Mouse (Mus musculus): ENCODE measurements around the gene Macrod2.

Macrod2 gene

DNA sequence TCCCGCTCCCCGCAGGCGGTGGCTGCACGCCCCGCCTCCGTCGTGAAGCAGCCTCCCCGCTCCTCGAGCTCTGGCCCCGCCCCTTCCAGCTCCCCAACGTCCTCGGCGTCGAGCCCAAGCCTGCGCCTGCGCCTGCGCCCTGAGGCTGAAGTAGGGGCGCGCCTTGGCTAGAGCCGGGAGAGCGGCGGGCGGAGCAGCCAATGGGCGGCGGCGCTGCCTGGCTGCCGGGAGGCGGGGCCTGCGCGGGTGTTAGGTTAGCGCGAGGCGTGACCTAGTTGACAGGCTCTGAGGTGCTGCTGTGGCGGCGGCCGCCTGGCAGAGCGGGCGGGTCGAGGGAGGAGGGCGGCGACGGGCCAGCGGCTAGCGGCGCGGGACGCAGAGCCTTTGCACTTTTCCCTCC, at the start of gene Macrod2:
Gene Macrod2 (plus strand): TSS at position 131 of the 400 bp plus-strand sequence.
- DNase-seq (ENCODE audit: extremely low read depth, low read depth, low spot score), result peak; percentile 26

DNA sequence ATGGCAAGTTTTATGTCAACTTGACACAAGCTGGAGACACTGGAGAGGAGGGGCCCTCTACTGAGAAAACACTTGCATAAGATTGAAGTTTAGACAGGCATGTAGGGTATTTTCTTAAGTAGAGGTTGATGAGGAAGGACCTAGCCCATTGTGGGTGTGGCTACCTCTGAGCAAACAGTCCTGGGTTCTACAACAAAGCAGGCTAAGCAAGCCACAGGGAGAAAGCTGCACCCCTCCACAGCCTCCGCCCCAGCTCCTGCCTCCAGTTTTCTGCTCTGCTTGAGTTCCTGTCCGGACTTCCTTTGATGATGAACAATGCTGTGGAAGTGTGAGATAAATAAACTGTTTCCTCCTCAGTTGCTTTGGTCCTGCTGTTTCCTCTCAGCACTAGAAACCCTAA, 35.2 kb upstream of the Macrod2 start:
- no peak for DNase-seq (ENCODE audit: extremely low read depth, low read depth, low spot score)

DNA sequence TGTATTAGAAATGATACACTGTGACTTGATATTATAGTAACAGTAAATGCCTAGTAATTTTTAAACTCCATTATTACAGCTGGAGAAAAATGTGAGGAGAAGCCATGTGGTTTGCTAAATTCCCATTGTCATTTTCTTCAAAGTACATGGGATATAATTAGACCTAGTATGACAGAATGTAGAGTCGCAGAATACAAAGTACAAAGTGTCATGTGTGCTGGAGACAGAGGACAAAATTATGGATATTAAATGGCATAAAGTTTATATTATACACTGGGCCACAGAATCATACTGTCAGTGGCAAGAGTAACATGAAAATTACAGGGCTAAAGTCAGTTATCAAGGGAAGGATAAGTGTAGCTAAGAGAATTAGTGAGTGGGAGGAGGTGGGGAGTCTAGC, 30.3 kb upstream of the Macrod2 start:
- no peak for DNase-seq (ENCODE audit: extremely low read depth, low read depth, low spot score)

DNA sequence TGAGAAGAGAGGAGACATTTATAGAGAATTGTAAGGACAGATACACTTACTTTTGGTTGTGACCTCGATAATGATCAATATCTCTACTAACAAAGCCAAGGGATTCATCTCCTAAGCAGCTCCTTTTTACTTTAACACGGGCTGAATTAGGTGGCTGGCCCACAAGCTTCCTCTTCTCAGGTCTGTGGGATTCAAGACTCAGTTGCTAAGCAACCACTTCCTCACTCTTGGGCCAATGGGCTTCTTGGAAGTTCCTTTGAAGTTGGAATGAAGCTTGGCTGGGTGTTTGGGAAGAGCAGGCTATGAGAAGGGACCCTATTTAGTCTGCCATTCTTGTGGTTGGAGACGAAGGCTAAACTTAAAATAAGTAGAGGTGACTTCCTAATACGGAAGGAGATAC, 5.6 kb upstream of the Macrod2 start, which contains the start of gene Sel1l2:
Gene Sel1l2 (minus strand): TSS at position 182 of the 400 bp plus-strand sequence.
- no peak for DNase-seq (ENCODE audit: extremely low read depth, low read depth, low spot score)

DNA sequence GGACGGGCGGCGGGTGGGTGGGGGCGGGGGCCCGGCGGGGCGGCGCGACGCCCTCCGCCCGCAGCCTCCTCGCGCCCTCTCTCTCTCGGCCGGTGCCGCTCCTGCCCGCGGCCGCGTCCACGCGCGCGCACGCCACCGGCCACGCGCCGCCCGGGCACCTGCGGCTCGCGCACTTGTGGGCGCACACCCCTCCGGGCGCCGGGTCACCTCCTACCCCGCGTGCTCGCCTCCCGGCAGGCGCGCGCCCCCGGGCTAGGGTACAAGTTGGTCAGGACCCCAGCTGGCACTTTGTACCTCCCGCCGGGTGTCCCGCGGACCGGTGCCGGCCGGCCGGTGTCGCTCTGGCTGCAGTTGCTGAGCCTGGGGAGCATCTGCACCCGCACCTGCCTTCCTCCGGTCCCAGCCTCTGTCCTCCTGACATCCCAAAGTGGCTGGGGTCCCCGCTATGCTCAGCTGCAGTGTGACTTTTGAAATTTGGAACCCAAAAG, 679 bp downstream of the Macrod2 start:
- DNase-seq (ENCODE audit: extremely low read depth, low read depth, low spot score), result no peak

DNA sequence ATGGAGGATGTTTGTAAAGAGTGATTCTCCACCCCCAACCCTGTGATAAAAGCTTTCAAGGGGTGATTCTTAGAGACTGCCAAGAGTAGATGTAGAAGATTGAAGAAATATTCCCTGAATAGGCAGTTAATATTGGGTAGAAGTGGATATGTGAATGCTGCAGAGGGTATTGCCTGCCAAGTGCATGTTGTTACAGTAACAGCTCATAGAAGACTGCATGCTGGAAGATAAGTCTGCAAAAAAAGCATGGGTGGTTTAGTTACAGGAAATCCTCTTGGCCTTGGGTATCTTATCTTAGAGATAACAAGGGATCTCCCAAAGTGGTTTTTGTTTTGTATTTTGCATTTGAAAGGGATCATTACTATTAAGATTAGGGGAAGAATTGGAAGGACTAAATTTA, 30.7 kb downstream of the Macrod2 start:
- DNase-seq (ENCODE audit: extremely low read depth, low read depth, low spot score), result no peak

DNA sequence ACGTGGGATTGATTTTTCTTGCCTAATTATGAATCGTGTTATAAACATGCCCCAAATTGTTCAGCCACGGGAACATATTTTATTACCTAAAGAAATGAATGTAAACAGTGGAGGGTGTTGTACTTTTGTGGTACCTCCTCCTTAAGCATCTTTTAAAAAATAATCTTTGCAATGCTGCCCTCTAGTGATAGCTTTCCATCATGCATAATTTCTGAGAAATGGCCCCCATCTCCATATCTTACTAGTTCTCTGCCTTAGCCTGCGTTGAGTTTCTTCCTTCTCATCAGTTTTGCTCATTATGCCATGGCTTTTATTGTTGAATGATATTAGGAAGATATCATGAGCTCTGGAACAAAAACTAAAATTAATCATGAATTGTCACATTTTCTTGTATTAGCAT, 32.2 kb downstream of the Macrod2 start:
- no peak for DNase-seq (ENCODE audit: extremely low read depth, low read depth, low spot score)

DNA sequence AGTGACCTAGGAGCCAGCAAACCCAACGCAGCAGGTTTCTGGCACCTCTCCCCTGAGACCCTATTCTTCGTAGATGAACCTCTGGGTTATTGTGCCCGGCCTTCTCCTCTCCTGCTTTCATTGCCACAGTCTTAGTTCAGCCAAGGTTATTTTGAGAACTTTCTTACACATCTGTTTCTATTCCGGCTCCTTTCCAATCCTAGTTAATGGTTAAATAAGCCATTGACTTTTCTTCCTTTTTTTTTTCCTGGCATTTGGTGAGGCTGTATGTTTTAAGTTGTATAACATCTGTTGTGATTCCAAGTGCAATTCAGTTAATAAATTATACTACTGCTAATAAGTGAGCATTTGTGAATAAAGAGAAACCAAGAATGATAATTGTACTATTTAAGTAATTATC, 44.0 kb downstream of the Macrod2 start:
- no peak for DNase-seq (ENCODE audit: extremely low read depth, low read depth, low spot score)

DNA sequence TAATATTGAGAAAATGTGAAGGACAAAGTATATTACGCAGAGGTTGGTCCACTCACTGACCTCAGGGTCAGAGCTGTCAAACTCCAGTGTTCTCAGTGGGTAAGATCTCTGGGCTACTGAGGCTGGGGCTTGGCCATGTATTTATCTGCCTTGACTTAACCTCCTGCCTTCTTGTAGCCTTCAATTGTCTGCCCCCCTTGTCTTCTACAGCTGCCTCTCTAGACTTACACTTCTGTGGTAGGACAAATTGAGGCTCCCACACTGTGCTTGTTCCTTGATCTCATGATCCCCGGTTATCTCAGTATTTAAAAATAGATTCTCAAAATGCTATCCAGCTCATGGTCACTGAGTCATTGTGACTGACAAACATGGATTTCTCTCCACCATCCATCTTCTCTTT, 53.5 kb downstream of the Macrod2 start:
- no peak for DNase-seq (ENCODE audit: extremely low read depth, low read depth, low spot score)

DNA sequence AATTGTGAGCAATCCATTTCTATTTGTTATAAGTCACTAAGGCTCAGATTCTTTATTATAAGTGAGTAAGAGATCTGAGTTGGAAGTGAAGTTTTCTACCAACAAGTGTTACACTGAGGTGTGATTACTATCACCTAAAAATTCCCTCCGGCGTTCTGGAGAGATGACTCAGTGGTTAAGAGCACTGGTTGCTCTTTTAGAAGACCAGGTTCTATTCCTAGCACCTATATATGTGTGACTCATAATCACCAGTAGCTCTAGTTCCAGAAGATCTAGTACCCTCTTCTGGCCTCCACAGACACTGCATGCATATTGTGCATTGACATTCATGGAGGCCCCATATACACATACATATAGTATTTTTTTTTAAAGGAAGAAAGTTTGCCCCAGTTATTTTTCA, 80.7 kb downstream of the Macrod2 start:
- no peak for DNase-seq (ENCODE audit: extremely low read depth, low read depth, low spot score)

DNA sequence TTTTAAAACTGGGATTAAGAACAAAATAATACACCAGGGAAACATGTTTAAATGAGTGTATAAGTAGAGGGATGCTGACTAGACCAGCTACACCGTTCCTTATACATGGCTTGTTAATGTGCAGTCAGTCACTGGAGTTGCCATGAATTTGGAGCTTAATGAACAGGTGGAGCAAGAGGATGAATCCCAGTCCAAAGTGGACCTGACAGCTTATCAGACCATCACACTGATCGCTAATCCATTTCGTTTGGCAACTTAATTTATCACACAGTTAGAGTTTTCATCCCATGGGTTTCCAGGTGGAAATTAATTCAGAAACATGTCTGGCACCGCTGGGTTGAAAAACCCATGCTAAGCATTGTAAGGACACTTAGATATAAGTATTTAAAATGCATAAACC, 81.8 kb downstream of the Macrod2 start:
- no peak for DNase-seq (ENCODE audit: extremely low read depth, low read depth, low spot score)

DNA sequence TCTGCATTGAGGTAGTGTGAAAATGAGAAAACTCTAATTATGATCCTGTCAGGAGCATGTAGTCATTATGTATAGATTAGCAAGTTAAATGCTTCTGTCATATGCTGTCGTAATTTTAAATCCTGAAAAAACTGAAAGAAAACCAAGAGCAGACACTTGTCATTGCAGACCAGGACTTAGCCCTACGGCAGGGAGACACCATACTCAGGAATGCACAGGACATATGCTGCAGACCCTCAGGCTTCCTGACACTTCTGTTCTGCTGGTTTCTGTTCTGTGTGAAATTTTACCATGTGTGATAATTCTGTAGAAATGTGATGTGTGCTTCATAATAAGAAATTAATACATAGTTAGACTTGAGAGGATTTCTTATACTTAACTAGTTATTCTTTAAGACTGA, 87.5 kb downstream of the Macrod2 start:
- DNase-seq (ENCODE audit: extremely low read depth, low read depth, low spot score), result no peak

DNA sequence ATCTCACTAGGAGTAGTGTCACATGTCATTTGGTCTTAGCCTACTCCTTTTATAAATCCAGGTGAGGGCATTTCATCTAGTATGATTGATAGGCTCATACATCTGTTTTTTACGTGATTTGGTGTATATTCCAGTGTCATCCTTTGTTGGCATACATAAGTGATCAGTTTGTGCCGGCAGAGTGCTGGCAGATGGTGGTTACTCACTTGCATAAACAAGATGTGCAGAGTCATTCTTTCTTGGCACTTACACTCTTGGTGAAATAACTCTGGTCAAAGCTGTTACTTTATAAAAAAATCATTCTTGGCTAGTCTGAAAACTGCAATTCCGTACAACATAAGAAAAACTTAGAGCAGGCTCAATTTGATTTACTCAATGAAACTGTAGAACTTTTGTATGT, 102.6 kb downstream of the Macrod2 start:
- DNase-seq (ENCODE audit: extremely low read depth, low read depth, low spot score), result no peak

DNA sequence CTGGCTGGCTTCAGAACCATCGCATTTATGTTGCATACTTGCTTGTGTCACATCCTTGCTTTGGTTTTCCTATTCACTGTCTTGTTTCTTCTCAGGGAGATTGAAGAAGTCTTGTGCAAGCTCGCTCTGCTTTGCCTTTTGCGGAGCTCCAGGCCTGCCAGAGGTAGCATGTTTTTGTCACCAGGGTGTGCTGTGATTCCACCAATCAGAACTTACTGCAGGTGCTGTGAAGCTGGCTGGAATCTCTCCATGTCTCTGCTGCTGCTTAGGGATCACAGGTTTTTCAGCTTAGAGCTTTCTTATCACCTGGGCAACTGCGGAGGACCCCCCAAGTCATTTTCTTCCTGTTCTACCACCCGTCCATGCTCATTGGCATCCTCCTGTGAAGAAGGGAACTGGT, 105.8 kb downstream of the Macrod2 start:
- DNase-seq (ENCODE audit: extremely low read depth, low read depth, low spot score), result no peak

DNA sequence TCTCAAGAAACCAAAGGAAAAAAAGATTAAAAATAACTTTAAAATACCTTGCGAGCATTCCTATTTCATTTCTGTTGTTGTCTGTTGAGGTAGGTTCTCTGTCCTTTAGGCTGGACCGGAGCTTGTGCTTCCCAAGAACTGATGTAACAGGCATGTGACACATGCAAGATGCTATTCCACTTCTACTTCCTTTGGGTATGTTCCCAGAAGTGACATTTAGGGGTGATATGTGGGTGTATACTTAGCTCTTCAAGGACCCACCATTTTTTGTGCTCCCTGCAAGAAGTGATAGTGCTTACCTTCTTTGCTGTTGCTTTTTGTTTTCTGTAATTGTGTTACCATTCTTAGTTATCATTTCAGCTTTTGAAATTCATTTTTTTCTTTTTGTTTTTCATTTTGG, 126.4 kb downstream of the Macrod2 start:
- no peak for DNase-seq (ENCODE audit: extremely low read depth, low read depth, low spot score)

DNA sequence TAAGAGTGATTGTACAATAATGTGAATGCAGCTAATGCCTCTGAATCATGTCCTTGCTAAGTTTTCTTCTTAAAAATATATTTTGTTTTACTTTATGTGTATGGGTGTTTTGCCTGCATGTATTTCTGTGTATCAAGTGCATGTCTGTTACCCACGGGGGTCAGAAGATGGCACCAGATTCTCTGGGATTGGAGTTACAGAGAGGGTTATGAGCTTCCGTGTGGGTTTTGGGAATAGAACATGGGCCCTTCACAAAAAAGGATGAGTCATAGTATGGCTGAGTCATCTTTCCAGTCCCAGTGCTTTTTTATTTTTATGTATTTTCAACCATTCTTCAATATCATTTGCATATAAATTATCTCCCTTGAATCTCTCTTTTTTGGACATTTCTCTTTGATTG, 135.1 kb downstream of the Macrod2 start:
- no peak for DNase-seq (ENCODE audit: extremely low read depth, low read depth, low spot score)

DNA sequence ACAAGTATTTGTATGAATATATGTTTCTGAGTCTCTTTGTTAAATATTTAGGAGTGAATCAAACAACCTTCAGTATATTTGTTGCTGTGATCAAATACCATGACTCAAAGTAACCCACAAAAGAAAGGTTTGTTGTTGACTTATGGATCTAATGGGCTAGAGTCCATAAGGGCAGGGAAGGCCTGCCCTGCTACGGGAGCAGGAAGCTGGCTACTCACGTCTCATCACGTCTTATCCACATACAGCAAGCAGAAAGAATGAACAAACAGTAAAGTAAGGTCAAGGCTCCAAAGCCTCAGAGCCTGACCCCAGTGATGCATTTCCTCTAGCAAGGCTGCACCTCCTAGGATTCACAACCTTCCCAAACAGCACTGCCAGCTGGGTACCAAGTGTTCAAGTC, 136.9 kb downstream of the Macrod2 start:
- DNase-seq (ENCODE audit: extremely low read depth, low read depth, low spot score), result no peak

DNA sequence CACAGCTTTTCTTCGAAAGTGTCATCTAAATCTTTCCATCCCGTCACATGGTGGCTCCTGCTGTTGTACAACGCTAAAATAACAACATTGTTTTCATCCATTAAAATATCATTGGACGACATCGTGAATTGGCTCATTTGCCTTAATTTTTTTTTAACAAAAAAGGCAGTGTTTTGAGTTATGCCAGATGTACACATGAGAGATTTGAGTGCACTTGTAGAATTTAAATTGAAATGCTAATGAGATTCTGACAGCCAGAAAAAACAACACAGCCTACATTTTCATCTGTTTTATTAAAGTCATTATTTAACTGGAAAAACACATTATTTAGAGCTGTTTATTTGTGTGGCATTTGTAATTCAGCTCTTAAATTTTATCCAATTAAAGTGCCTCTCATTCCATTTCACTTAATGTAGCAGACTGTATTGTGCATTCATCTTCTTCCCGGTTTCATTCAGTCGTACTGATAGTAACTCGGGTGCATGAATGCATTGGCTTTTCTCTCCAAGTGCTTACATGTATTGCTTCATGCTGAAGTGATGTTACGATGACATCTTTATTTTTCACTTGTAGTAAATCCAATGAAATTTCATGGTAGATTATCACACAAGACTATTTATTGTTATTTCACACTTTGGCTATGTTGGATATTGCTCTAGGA, 137.9 kb downstream of the Macrod2 start:
- no peak for DNase-seq (ENCODE audit: extremely low read depth, low read depth, low spot score)

DNA sequence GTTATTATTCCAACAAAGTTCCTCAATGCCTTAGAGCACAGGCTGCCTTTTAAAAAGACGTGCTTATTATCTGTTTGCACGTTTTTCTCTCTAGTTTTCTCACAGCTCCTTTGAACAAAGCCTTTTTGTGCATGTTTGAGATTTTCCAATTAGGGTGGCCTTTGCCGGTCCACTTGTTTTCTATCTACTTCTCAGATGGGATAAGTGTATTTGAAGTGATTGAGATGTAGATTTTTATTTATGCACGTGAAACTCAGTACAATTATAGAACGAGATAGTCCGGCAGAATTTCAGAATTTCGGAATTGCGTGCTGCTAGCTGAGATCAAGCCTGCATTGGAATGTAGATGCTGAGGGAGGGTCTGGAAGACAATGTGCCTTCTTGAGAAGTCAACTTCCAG, 138.5 kb downstream of the Macrod2 start:
- DNase-seq (ENCODE audit: extremely low read depth, low read depth, low spot score), result no peak

DNA sequence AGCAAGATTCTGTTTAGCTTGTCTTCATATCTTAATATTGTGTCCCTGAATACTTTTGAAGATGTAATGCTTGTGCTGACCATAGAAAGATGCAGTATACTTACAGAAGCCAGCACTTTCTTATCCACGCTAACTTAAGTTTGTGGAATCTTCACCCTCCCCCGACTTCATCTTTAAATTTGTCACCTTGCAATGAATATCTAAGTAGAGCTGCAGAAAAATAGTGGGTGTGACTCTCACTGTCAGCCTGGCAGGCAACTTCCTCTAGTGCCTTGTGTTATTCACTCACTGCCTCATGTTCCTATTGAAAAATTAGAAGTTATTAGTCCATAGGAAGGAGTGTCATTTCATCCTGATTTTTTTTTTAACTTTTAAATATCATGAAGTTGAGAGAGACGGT, 139.5 kb downstream of the Macrod2 start:
- no peak for DNase-seq (ENCODE audit: extremely low read depth, low read depth, low spot score)

DNA sequence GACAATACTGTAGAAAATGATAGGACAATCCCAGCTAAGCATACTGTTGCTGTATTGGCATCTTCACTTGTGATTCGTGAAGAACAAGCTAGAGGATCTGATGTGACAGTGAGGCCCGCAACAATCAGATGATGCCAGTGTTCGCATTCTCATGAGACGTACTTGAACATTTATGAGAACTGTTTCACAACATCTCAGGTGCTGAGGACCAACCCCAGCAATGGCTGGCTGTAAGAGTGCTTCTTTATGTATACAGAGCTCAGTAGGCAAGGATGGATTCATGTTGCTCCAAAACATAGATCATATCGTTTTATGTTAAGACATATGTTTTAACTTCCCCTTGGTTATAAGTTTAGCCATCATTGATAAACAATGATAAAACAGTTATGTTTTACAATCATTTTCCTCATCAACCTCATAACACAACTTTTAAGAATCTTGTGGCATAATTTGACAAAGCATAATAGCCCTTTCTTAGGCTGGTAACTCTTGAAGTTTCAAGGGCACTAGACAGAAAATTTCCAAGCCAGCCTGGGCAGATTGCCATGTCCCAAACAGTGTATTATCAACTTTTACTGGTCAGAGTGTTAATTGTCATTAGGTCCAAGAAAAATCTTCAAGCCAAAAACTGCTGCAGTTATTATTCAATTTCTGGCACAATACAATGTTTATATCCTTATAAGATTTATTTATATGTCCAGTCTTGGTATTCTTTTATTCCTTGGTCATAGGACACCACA, 140.9 kb downstream of the Macrod2 start:
- DNase-seq (ENCODE audit: extremely low read depth, low read depth, low spot score), result no peak

DNA sequence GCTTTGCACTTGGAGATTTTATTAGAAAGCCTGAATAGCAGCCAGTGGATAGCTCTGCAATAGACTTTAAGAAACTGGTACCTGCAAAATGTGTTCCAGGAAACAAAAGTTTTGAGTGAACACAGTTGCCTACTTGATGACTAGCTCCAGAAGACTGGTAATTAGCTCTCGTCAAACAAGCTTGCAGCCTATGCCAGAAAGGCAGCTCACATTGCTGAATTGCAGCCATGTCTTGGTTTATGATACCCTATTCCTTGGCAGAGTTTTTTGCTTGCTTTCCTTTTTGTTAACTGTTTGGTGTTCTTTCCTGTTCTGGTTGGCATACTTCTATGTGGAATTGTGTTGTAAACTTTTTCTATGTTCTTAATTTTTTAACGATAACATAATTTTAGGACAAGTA, 154.2 kb downstream of the Macrod2 start:
- no peak for DNase-seq (ENCODE audit: extremely low read depth, low read depth, low spot score)

DNA sequence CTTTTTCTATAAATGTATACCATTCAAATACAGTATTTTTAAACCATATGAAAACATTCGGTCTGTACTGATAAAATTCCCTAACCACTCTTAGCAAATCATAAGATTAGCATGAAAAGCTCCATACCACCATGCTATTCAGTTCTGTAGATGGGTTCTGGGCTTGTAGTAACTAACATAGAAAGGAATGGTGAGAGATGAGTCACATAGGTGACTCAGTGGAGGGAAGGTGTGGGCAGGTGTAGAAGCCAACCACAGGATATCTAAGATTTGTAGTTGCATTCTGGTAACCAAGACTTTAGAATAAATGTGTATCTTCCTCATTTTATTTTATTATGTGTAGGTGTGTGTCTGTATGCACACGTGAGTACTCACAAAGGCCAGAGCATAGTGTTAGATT, 166.3 kb downstream of the Macrod2 start:
- DNase-seq (ENCODE audit: extremely low read depth, low read depth, low spot score), result no peak

Data from fat pad, adult 2 months (tissue).